Mouse (Mus musculus): ENCODE results near the gene Il9r. TPM values are rescaled to one million over a fixed set of nuclear protein-coding genes. Genes with fewer than 3 reads are reported as not detected.

Il9r gene
- polyA plus RNA-seq, 1 experiment from 2014 or later, result not detected

DNA sequence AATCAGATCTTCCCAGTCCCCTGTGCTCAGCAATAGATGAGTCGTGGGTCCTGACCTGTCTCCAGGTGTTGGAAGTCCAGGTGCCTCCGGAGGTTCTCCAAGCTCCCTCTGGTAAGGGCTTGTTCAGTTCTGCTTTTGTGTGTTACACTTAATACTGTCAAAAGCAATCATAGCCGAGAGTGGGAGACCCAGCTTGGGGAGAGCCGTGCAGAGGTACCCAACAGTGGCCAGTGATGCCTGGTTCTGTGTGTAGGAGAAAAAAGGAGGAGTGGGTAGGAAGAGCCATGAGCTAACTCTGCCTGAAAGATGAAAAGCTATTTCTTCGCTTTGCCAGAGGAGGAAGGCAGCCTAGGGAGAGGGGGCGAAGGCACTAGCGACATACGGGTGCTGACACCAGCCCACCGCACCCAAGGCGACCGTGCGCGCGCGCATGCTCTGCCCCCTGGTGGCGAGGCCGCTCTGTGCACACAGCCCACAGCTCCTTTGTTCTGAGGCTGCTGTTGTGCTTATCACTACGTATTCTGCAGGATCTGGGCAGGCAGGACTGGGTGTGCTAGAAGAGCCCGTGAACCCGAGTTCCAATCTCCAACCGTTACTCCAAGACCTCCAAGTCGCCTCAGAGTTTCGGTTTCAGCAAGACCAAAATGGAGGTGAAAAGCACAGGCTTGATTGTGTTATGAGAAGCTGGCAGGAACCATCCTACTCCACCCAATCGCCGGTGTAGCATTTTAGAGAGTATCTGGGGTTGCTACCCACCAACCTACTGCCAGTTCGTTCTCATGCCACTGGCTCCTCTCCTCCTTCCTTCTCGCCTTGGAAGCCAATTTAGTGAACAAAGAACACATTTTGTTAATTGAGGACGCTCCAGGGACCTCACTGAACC lies 37.9 kb downstream of the Il9r start:
- 12% methylated on average over 28 of the region's 28 CpGs for WGBS
- peak overlapping the region; percentile 57 for H3K4me2 ChIP-seq
- H3K27me3 ChIP-seq (replicated peaks), result no peaks in the 10 kb centered on the region
- peak overlapping the region; percentile 30 for H3K4me3 ChIP-seq
- H3K4me1 ChIP-seq, result peaks cover 38% of the 10 kb centered on the region
- peak overlapping the region; percentile 90 for H3K27ac ChIP-seq
- no peaks in the 10 kb centered on the region for H3K36me3 ChIP-seq (replicated peaks)
- ATAC-seq (replicated peaks), result peak; percentile 93
- peak overlapping the region; percentile 44 for H3K9ac ChIP-seq
- H3K9me3 ChIP-seq, result no peaks in the 10 kb centered on the region

- peak; percentile 78 for ATAC-seq (replicated peaks)
Observed at GRCm38 (mm10) chr11:32161500-32161899, 38.6 kb downstream of the Il9r start.

DNA sequence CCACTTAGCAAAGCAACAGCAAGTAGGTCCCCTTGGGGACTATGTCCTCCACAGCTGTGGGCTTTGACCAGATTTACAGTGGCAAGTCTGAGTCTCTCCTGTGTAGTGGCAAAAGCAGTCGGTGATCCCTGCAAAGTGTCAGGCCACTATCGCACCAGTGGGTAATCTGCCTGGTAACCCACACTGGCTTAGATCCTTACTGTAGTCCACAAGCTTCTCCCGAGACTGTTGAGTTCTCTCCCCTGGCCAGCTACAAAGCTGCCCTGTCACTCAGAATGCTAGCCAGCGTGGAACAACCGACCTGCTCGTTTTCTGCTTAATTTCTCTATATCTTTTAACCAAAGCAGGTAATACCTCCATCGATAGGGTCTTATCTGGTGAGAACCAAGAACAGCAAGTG lies 39.7 kb downstream of the Il9r start:
- H3K4me3 ChIP-seq, result no peak overlapping the region
- peak overlapping the region; percentile 90; the same call in 1 of the 2 replicates for H3K27ac ChIP-seq
- no peak overlapping the region for H3K4me2 ChIP-seq
- H3K9ac ChIP-seq, result no peak overlapping the region
- 67% methylated on average over 7 of the region's 7 CpGs for WGBS
- H3K4me1 ChIP-seq, result peaks cover 42% of the 10 kb centered on the region
- no peaks in the 10 kb centered on the region for H3K36me3 ChIP-seq (replicated peaks)
- no peaks in the 10 kb centered on the region for H3K27me3 ChIP-seq (replicated peaks)
- ATAC-seq (replicated peaks), result no peak
- H3K9me3 ChIP-seq, result no peaks in the 10 kb centered on the region

More at GRCm38 (mm10) chr11:32161500-32161899, 38.6 kb downstream of the Il9r start:
- Histone ChIP-seq H3K9ac (peak overlapping the region; percentile 44), H3K4me1 (peaks cover 42% of the 10 kb centered on the region), H3K4me3 (peak overlapping the region; percentile 30), H3K27me3 (replicated peaks) (no peaks in the 10 kb centered on the region), H3K9me3 (no peaks in the 10 kb centered on the region), H3K4me2 (peak overlapping the region; percentile 57), H3K27ac (peak overlapping the region; percentile 90), H3K36me3 (replicated peaks) (no peaks in the 10 kb centered on the region)
- 8% methylated on average over 9 of the region's 9 CpGs for WGBS

GRCm38 (mm10) chr11:32159176-32159575 lies 40.9 kb downstream of the Il9r start:
- H3K4me1 ChIP-seq, result peaks cover 42% of the 10 kb centered on the region
- no peak overlapping the region for H3K9ac ChIP-seq
- H3K36me3 ChIP-seq (replicated peaks), result no peaks in the 10 kb centered on the region
- peak overlapping the region; percentile 81 for H3K27ac ChIP-seq
- 84% methylated on average over 3 of the region's 3 CpGs for WGBS
- H3K9me3 ChIP-seq, result no peaks in the 10 kb centered on the region
- no peaks in the 10 kb centered on the region for H3K27me3 ChIP-seq (replicated peaks)
- ATAC-seq (replicated peaks), result no peak
- no peak overlapping the region for H3K4me2 ChIP-seq
- H3K4me3 ChIP-seq, result no peak overlapping the region

DNA sequence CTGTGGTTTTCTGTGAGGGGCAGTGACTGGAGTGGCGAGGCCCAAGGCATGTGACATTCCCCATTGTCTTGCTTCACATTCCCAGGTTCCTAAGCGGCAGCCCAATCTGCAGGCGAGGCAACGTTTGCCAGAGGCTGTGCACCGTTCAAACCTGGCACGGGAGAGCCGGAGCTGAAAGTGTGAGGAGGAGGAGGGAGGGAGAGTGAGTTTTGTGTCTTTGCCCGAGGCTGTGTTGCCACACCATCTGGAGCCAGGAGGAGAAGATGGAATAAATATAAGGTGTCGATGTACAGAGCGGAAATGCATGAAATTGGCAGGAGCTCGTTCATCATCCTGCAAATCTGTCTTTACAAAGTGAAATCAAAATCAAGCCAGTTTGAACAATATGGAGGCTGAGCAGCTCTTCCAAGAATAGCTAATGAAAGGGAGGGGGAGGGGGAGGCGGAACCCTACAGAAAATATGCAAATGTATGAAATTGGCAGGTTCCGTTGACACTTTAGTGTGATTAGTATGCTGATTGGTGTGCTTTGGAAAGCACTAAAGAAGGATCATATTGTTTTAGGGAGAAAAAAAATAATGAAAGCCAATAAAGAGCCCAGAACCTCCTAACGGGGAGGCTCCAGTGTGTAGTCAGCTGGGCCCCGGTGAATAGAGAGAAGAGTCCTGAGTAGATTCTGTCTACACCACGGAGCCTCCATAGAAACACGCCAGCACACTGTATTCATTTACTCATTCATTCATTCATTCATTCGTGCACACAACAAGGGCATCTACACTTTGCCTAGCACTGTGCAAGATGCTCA lies 42.1 kb downstream of the Il9r start:
- ATAC-seq (replicated peaks), result peak; percentile 68
- Histone ChIP-seq H3K4me2 (peak overlapping the region; percentile 11), H3K9ac (no peak overlapping the region), H3K27ac (peak overlapping the region; percentile 81), H3K9me3 (no peaks in the 10 kb centered on the region), H3K27me3 (replicated peaks) (no peaks in the 10 kb centered on the region), H3K4me1 (peaks cover 42% of the 10 kb centered on the region), H3K4me3 (no peak overlapping the region), H3K36me3 (replicated peaks) (no peaks in the 10 kb centered on the region)
- WGBS, result 25% methylated on average over 18 of the region's 18 CpGs

DNA sequence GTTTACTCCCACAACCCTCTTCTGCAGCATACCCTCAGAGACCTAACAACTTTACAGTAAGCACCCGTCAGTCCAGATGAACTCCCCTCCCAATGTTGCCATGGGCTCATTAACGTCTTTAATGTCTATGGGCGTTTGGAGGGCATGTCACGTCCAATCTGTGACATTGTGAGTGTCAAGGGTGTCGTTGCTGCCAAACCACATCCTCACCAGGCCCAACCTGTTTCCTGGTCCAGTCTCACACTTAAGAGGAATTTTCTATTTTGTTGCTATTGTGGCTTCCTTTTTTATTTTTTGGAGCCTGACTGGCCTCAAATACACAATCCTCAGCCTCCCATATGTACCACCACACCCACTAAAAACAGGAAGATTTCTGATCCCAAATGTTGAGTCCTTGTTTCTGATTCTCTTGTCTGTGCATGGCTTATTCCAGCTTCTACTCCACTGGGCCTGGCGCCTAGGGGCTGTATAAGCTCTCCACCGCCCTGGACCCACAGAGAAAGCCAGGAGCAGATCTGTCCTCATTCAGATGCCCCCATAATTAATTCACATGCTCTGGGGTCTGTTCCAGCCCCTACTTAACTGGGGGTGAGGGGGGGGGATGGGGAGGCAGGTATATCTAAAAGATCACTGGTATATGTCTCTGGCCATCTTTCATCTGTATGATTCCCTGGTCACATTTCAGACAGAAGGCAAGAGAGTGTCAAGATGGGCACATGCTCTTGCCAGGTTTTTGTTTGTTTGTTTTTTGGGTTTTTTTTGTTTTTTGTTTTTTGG lies 43.0 kb downstream of the Il9r start:
- H3K4me1 ChIP-seq, result peaks cover 36% of the 10 kb centered on the region
- no peak overlapping the region for H3K4me2 ChIP-seq
- peak overlapping the region; percentile 81 for H3K27ac ChIP-seq
- no peaks in the 10 kb centered on the region for H3K36me3 ChIP-seq (replicated peaks)
- H3K9ac ChIP-seq, result no peak overlapping the region
- ATAC-seq (replicated peaks), result no peak
- H3K4me3 ChIP-seq, result no peak overlapping the region
- 62% methylated on average over 7 of the region's 7 CpGs for WGBS
- H3K27me3 ChIP-seq (replicated peaks), result no peaks in the 10 kb centered on the region
- H3K9me3 ChIP-seq, result no peaks in the 10 kb centered on the region

- WGBS, result 93% methylated on average over 7 of the region's 7 CpGs
- Histone ChIP-seq H3K9ac (no peak overlapping the region), H3K27ac (no peak overlapping the region), H3K9me3 (no peaks in the 10 kb centered on the region), H3K4me2 (no peak overlapping the region), H3K36me3 (replicated peaks) (no peaks in the 10 kb centered on the region), H3K27me3 (replicated peaks) (no peaks in the 10 kb centered on the region), H3K4me1 (peaks cover 13% of the 10 kb centered on the region), H3K4me3 (no peak overlapping the region)
- ATAC-seq (replicated peaks), result no peak
Observed at GRCm38 (mm10) chr11:32153216-32153615, 46.9 kb downstream of the Il9r start.

DNA sequence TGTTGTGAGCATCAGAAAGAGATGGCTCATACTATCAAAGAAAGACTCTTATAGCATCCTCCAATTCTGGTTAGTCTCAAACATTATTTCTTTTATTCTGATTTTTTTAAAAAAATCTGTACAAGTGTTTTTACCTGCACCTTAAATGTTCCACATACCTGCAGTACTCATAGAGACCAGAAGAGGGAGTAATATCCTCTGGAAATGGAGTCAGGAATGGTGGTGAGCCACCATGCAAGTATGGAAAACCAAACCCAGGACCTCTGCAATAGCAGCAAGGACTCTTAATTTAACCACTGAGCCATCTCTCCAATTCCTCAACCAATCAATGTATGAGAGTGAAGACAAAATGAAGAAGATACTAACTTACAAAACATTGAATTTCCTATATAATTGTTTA lies 47.3 kb downstream of the Il9r start:
- H3K4me2 ChIP-seq, result no peak overlapping the region
- H3K9me3 ChIP-seq, result no peaks in the 10 kb centered on the region
- no peak overlapping the region for H3K9ac ChIP-seq
- peaks cover 9% of the 10 kb centered on the region for H3K4me1 ChIP-seq
- ATAC-seq (replicated peaks), result no peak
- no peak overlapping the region for H3K27ac ChIP-seq
- no peak overlapping the region for H3K4me3 ChIP-seq
- H3K27me3 ChIP-seq (replicated peaks), result no peaks in the 10 kb centered on the region
- H3K36me3 ChIP-seq (replicated peaks), result no peaks in the 10 kb centered on the region

- H3K9me3 ChIP-seq, result no peaks in the 10 kb centered on the region
- no peaks in the 10 kb centered on the region for H3K27me3 ChIP-seq (replicated peaks)
- no peak overlapping the region for H3K9ac ChIP-seq
- no peak overlapping the region for H3K4me3 ChIP-seq
- 92% methylated on average over 5 of the region's 5 CpGs for WGBS
- no peak overlapping the region for H3K4me2 ChIP-seq
- no peak overlapping the region for H3K27ac ChIP-seq
- no peaks in the 10 kb centered on the region for H3K36me3 ChIP-seq (replicated peaks)
- H3K4me1 ChIP-seq, result no peaks in the 10 kb centered on the region
- no peak for ATAC-seq (replicated peaks)
Observed at GRCm38 (mm10) chr11:32151243-32151642, 48.8 kb downstream of the Il9r start.

GRCm38 (mm10) chr11:32149605-32150004 lies 50.5 kb downstream of the Il9r start:
- H3K27me3 ChIP-seq (replicated peaks), result no peaks in the 10 kb centered on the region
- H3K9ac ChIP-seq, result no peak overlapping the region
- no peaks in the 10 kb centered on the region for H3K4me1 ChIP-seq
- ATAC-seq (replicated peaks), result no peak; the same call in 1 of the 2 replicates
- no peaks in the 10 kb centered on the region for H3K36me3 ChIP-seq (replicated peaks)
- no peak overlapping the region for H3K27ac ChIP-seq
- H3K9me3 ChIP-seq, result no peaks in the 10 kb centered on the region
- H3K4me2 ChIP-seq, result no peak overlapping the region
- WGBS, result 78% methylated on average over 11 of the region's 11 CpGs
- no peak overlapping the region for H3K4me3 ChIP-seq

DNA sequence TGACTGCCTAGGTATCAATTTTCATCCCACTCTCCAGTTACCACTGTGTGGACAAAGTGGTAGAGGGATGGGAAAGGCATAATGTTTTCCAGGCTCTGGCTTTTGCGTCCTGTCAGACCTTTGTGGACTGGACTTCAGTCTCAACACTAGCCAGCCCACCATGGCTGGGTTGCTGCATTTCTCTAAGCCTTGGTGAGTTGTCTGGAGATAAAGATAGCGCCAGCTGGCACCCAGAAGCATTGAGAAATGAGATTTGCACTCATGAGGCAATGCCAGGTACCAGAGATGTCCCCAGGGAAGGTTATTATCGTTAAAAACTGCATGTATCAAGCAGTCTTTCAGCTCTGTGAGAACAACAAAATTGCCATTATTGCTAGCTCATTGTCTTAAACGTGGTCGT lies 57.3 kb downstream of the Il9r start:
- WGBS, result 64% methylated on average over 5 of the region's 5 CpGs

More for the DNA sequence above, 57.3 kb downstream of the Il9r start:
- Histone ChIP-seq H3K9ac (no peak overlapping the region), H3K27ac (0 out of 2 replicates have a peak overlapping the region, but pooled peaks have one; percentile 57), H3K4me1 (peaks cover 29% of the 10 kb centered on the region), H3K4me2 (no peak overlapping the region), H3K9me3 (no peaks in the 10 kb centered on the region), H3K36me3 (replicated peaks) (no peaks in the 10 kb centered on the region), H3K27me3 (replicated peaks) (no peaks in the 10 kb centered on the region), H3K4me3 (no peak overlapping the region)
- no peak for ATAC-seq (replicated peaks)

Data from midbrain, embryonic 15.5 days (tissue).